Mouse (Mus musculus) liver, adult 2 months (tissue): ENCODE results near the gene Palmd.

Experiments used
- CTCF ChIP-seq: fragments of 200-500 bp; IDR thresholded peaks from 2 replicates; pipeline ENCODE4 v1.5.1; 2011; ENCODE audit warnings: low read depth, low read length, control low read depth
- POLR2A ChIP-seq: fragments of 200-500 bp; IDR thresholded peaks from 2 replicates; pipeline ENCODE4 v1.6.1; 2011; ENCODE audit warnings: low read length, control low read depth; ENCODE audit not compliant: insufficient read depth; ENCODE audit errors: extremely low read depth

DNA sequence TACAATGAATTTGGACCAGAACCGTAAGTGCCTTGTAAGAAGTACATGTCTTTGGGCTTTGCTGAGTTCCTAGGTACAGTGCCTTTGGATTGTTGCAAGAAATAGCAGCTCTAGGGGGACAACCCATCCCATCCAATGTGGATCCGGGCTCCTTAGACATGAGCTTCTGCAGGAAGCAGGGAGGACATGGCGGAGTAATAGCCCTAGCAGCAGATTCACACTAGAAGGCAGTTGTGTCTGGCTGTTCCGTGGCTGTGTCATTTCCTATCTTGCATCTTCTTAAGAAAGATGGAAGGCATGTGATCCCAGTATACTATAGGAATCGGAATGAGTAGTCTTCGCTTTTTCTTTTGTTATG, 76.6 kb downstream of the Palmd start:
- no peak for TF ChIP-seq CTCF
- no peak for TF ChIP-seq POLR2A
